Mouse (Mus musculus) G1E (cell line): ENCODE measurements around the gene Fundc1.

Source experiments
- CTCF ChIP-seq: IDR thresholded peaks from 2 replicates; pipeline ENCODE4 v1.5.1; 2012; ENCODE audit warnings: low read depth, low read length, inconsistent platforms, mixed read lengths
- GATA1 ChIP-seq: IDR thresholded peaks from 2 replicates; pipeline ENCODE4 v1.6.1; 2012; ENCODE audit warnings: borderline replicate concordance, low read length, inconsistent platforms, mixed read lengths
- POLR2AphosphoS5 ChIP-seq: IDR thresholded peaks from 2 replicates; pipeline ENCODE4 v1.6.1; 2012; ENCODE audit warnings: low read depth, low read length, inconsistent platforms; ENCODE audit not compliant: insufficient replicate concordance
- TAL1 ChIP-seq: conservative IDR thresholded peaks from 2 replicates; pipeline ENCODE4 v1.6.1; 2012; ENCODE audit warnings: low read depth, low read length, inconsistent platforms, mixed read lengths

GRCm38 (mm10) chrX:17558746-17559145 lies 13.4 kb downstream of the Fundc1 start:
- TF ChIP-seq POLR2AphosphoS5: no peak
- TF ChIP-seq CTCF: no peak
- no peak for TF ChIP-seq GATA1
- no peak for TF ChIP-seq TAL1
